Mouse (Mus musculus) layer of hippocampus, postnatal 10 days (tissue): ENCODE data around the gene Irak4. TPM values are rescaled to one million over a fixed set of nuclear protein-coding genes. Genes with fewer than 3 reads are reported as not detected.

Experiments used
- DNase-seq, 2 experiments: peaks; one replicate each; pipeline ENCODE4 v3.0.0; 2021; ENCODE audit warnings: low spot score in 2 of 2
- total RNA-seq, 2 experiments: library from RNA; stranded (reverse); gene quantifications; 2 replicates each; pipeline ENCODE4 v1.2.3; 2021

Gene Irak4
- total RNA-seq, 2 experiments from 2014 or later: 1.7 to 1.9 TPM

DNA sequence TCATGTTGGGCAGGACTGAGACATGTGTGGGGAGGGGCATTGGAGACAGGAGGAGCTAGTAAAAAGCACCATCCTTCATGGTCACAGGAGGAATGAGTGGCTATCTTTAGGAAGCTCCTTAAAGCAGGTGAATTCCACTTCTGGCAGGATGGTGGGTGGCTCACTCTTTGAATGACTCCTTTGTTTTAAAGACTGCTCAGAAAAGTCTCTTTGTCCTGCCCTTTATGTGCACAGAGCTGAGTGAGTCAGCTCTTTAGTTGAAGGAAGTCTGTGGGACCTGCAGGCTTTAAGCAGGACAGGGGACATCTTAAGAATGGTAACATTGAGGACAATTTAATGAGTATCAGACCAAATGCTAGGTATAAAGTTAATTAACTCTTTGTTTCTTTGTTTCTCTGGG lies 77.5 kb downstream of the Irak4 start:
- DNase-seq: no peak

- DNase-seq: no peak
These were observed 85.0 kb downstream of the Irak4 start for GRCm38 (mm10) chr15:94628463-94628829.

- DNase-seq: peak in 1 of 2 experiments; percentile 38
These were observed 85.6 kb downstream of the Irak4 start, which contains the start of gene Tmem117 for GRCm38 (mm10) chr15:94628830-94629601. Tmem117 (plus strand) TSS chr15:94629232.

DNA sequence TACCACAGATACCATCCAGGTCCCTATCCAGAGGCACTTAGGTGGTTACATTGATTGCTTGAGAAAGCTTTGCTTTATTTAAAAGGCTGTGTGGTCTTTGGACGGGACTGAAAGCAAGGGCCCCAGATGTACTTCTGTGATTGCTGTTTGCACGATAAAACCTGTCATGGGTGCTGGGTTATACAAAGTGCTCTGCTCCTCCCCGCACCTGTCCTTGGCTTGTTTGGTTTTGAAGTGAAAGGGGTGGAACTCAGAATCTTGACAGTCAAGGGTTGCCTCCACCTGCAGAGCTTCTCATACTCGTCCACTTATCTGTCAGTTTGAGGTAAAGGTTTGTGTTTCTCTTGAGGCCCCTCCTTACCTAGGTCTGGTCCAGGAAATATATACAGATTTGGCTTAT lies 87.1 kb downstream of the Irak4 start:
- DNase-seq: no peak

Other genes starting within 250 kb of the Irak4 start
- 10 to 100 TPM; 10.2 to 12.5 TPM for gene Adamts20, start 78.2 kb upstream of the Irak4 start, total RNA-seq
- 1 to 10 TPM; 5.7 to 6.6 TPM for gene Pus7l, start 96 bp upstream of the Irak4 start, total RNA-seq
- 10 to 100 TPM; 46.1 to 48.3 TPM for gene Twf1, start 46.2 kb downstream of the Irak4 start, total RNA-seq
- gene Tmem117, start 85.6 kb downstream of the Irak4 start, total RNA-seq: 10 to 100 TPM; 10.7 to 11.2 TPM